Mouse (Mus musculus): ENCODE measurements at regions not wholly inside any gene's neighbourhood (a gene's known extent, or its start where the extent isn't known, plus 50 kb on each side); places are given as distances from the start of the nearest gene placed in this dataset.

GRCm38 (mm10) chr2:51509220-51510011 is 117.9 kb upstream of the Tas2r134 start:
- Histone ChIP-seq H3K4me3 (ENCODE audit: insufficient read depth, poor library complexity, severe bottlenecking) (no peak overlapping the region), H3K27me3 (ENCODE audit: control insufficient read depth, insufficient read depth, insufficient read length) (no peaks in the 10 kb centered on the region), H3ac (ENCODE audit: control insufficient read depth, insufficient read length, low read depth) (no peak overlapping the region), H3K36me3 (ENCODE audit: control insufficient read depth, insufficient read depth) (no peaks in the 10 kb centered on the region), H3K79me3 (ENCODE audit: low read depth) (no peaks in the 10 kb centered on the region), H3K79me2 (ENCODE audit: control insufficient read depth, insufficient read depth) (no peaks in the 10 kb centered on the region)
- no peak for TF ChIP-seq MYOD1 (IDR thresholded peaks at IDR 0.05; ENCODE audit: control insufficient read depth, insufficient read length, low read depth)
- no peak for TF ChIP-seq FOSL1 (IDR thresholded peaks at IDR 0.05; ENCODE audit: insufficient read depth, low read length, poor library complexity, severe bottlenecking)
- TF ChIP-seq MAX (IDR thresholded peaks at IDR 0.05) = no peak
- no peak for TF ChIP-seq CEBPB (IDR thresholded peaks at IDR 0.05; ENCODE audit: low read depth)
- no peak for TF ChIP-seq CTCF (IDR thresholded peaks at IDR 0.05; ENCODE audit: control insufficient read depth, insufficient read depth, insufficient read length)
- TF ChIP-seq MYOG (IDR thresholded peaks at IDR 0.05; ENCODE audit: control insufficient read depth, extremely low read depth, insufficient read length) = no peak
- TF ChIP-seq USF1 (IDR thresholded peaks at IDR 0.05; ENCODE audit: low read depth) = no peak

DNA sequence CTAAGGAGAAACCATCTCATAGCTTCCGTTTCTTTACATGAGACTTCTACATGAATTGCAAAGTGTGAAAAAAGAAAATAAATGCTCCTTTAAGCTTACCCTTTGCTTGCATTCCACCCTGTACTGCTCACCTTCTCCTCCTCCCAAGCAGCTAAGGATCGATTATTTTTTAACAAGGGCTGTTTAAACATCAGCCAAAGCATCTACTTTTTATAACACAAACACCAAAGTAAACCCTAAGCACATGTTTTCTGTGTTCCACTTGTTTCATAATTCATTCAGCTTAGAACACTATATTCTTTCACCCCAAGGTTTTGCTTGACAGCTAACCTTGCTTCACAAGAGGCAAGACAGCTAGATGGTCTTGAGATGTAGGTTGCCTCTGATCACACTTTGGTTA is 129.4 kb upstream of the Tas2r134 start:
- Histone ChIP-seq H3K79me3 (ENCODE audit: low read depth) (no peaks in the 10 kb centered on the region), H3K4me3 (ENCODE audit: insufficient read depth, poor library complexity, severe bottlenecking) (no peak overlapping the region), H3ac (ENCODE audit: control insufficient read depth, insufficient read length, low read depth) (no peak overlapping the region), H3K36me3 (ENCODE audit: control insufficient read depth, insufficient read depth) (no peaks in the 10 kb centered on the region), H3K27me3 (ENCODE audit: control insufficient read depth, insufficient read depth, insufficient read length) (no peaks in the 10 kb centered on the region), H3K79me2 (ENCODE audit: control insufficient read depth, insufficient read depth) (no peaks in the 10 kb centered on the region)
- TF ChIP-seq USF1 (IDR thresholded peaks at IDR 0.05; ENCODE audit: low read depth) = no peak
- TF ChIP-seq MYOG (IDR thresholded peaks at IDR 0.05; ENCODE audit: control insufficient read depth, extremely low read depth, insufficient read length) = no peak
- no peak for TF ChIP-seq FOSL1 (IDR thresholded peaks at IDR 0.05; ENCODE audit: insufficient read depth, low read length, poor library complexity, severe bottlenecking)
- no peak for TF ChIP-seq CTCF (IDR thresholded peaks at IDR 0.05; ENCODE audit: control insufficient read depth, insufficient read depth, insufficient read length)
- no peak for TF ChIP-seq MAX (IDR thresholded peaks at IDR 0.05)
- TF ChIP-seq CEBPB (IDR thresholded peaks at IDR 0.05; ENCODE audit: low read depth) = no peak
- TF ChIP-seq MYOD1 (IDR thresholded peaks at IDR 0.05; ENCODE audit: control insufficient read depth, insufficient read length, low read depth) = no peak

DNA sequence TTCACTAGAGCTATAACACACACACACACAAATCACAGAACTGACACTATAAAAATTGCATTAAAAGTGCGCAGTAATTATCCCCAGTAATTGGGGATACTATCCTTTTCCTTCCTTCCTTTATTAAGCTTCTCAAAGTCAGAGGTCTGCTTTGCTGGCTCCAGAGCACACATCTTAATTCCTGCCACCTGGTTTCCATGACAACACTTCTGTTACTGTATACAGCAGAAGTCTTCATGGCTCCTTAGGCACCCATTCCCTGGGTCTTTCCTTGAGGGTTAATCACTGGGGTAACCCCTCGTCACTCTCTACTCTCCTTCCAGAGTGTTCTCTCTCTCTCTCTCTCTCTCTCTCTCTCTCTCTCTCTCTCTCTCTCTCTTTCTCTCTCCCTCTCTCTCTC is 153.6 kb upstream of the Tas2r134 start:
- Histone ChIP-seq H3K4me3 (ENCODE audit: insufficient read depth, poor library complexity, severe bottlenecking) (no peak overlapping the region), H3K79me3 (ENCODE audit: low read depth) (no peaks in the 10 kb centered on the region), H3K36me3 (ENCODE audit: control insufficient read depth, insufficient read depth) (no peaks in the 10 kb centered on the region), H3K79me2 (ENCODE audit: control insufficient read depth, insufficient read depth) (no peaks in the 10 kb centered on the region), H3K27me3 (ENCODE audit: control insufficient read depth, insufficient read depth, insufficient read length) (no peaks in the 10 kb centered on the region), H3ac (ENCODE audit: control insufficient read depth, insufficient read length, low read depth) (no peak overlapping the region)
- TF ChIP-seq USF1 (IDR thresholded peaks at IDR 0.05; ENCODE audit: low read depth) = no peak
- no peak for TF ChIP-seq FOSL1 (IDR thresholded peaks at IDR 0.05; ENCODE audit: insufficient read depth, low read length, poor library complexity, severe bottlenecking)
- no peak for TF ChIP-seq MYOD1 (IDR thresholded peaks at IDR 0.05; ENCODE audit: control insufficient read depth, insufficient read length, low read depth)
- TF ChIP-seq CTCF (IDR thresholded peaks at IDR 0.05; ENCODE audit: control insufficient read depth, insufficient read depth, insufficient read length) = no peak
- no peak for TF ChIP-seq MYOG (IDR thresholded peaks at IDR 0.05; ENCODE audit: control insufficient read depth, extremely low read depth, insufficient read length)
- TF ChIP-seq CEBPB (IDR thresholded peaks at IDR 0.05; ENCODE audit: low read depth) = no peak
- no peak for TF ChIP-seq MAX (IDR thresholded peaks at IDR 0.05)

- Histone ChIP-seq H3K36me3 (ENCODE audit: control insufficient read depth, insufficient read depth) (no peaks in the 10 kb centered on the region), H3K27me3 (ENCODE audit: control insufficient read depth, insufficient read depth, insufficient read length) (no peaks in the 10 kb centered on the region), H3K79me3 (ENCODE audit: low read depth) (no peaks in the 10 kb centered on the region), H3K4me3 (ENCODE audit: insufficient read depth, poor library complexity, severe bottlenecking) (no peak overlapping the region), H3ac (ENCODE audit: control insufficient read depth, insufficient read length, low read depth) (no peak overlapping the region), H3K79me2 (ENCODE audit: control insufficient read depth, insufficient read depth) (no peaks in the 10 kb centered on the region)
- TF ChIP-seq MYOD1 (IDR thresholded peaks at IDR 0.05; ENCODE audit: control insufficient read depth, insufficient read length, low read depth) (no peak), MAX (IDR thresholded peaks at IDR 0.05) (no peak), USF1 (IDR thresholded peaks at IDR 0.05; ENCODE audit: low read depth) (no peak), FOSL1 (IDR thresholded peaks at IDR 0.05; ENCODE audit: insufficient read depth, low read length, poor library complexity, severe bottlenecking) (no peak), MYOG (IDR thresholded peaks at IDR 0.05; ENCODE audit: control insufficient read depth, extremely low read depth, insufficient read length) (no peak), CEBPB (IDR thresholded peaks at IDR 0.05; ENCODE audit: low read depth) (no peak), CTCF (IDR thresholded peaks at IDR 0.05; ENCODE audit: control insufficient read depth, insufficient read depth, insufficient read length) (no peak)
Observed at GRCm38 (mm10) chr2:51467027-51467694, 160.2 kb upstream of the Tas2r134 start.

DNA sequence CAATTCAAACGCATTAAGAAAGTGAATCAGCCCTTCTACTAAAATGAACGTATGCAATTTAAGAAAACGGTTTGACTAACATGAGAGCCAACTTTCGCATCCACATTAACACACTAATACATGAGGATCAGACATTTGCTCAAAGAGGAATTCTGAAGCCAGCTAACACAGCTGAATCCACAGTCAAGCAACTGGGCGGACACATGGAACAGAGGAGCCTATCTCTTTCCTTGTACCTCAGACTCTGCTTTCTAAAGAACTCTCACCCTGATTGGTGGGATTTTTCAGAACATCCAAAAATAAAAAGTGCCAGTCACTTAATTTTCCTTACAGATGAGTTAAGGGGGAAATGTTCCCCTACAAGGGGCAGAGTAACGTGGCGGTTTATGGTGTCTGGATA is 161.3 kb upstream of the Tas2r134 start:
- Histone ChIP-seq H3K79me2 (ENCODE audit: control insufficient read depth, insufficient read depth) (no peaks in the 10 kb centered on the region), H3K79me3 (ENCODE audit: low read depth) (no peaks in the 10 kb centered on the region), H3K27me3 (ENCODE audit: control insufficient read depth, insufficient read depth, insufficient read length) (no peaks in the 10 kb centered on the region), H3K36me3 (ENCODE audit: control insufficient read depth, insufficient read depth) (no peaks in the 10 kb centered on the region), H3K4me3 (ENCODE audit: insufficient read depth, poor library complexity, severe bottlenecking) (no peak overlapping the region), H3ac (ENCODE audit: control insufficient read depth, insufficient read length, low read depth) (no peak overlapping the region)
- TF ChIP-seq CTCF (IDR thresholded peaks at IDR 0.05; ENCODE audit: control insufficient read depth, insufficient read depth, insufficient read length) (no peak), FOSL1 (IDR thresholded peaks at IDR 0.05; ENCODE audit: insufficient read depth, low read length, poor library complexity, severe bottlenecking) (no peak), CEBPB (IDR thresholded peaks at IDR 0.05; ENCODE audit: low read depth) (no peak)

All from C2C12 (cell line).